Mouse (Mus musculus) c-Kit-positive CD71-positive TER-119-negative erythroid progenitor cells, embryonic 14.5 days (primary cell): ENCODE data around the gene Elmo1.

Experiments
- DNase-seq: peaks from one replicate; pipeline ENCODE4 v3.0.0-alpha.2; 2013; ENCODE audit warnings: low read depth

Gene Elmo1

DNA sequence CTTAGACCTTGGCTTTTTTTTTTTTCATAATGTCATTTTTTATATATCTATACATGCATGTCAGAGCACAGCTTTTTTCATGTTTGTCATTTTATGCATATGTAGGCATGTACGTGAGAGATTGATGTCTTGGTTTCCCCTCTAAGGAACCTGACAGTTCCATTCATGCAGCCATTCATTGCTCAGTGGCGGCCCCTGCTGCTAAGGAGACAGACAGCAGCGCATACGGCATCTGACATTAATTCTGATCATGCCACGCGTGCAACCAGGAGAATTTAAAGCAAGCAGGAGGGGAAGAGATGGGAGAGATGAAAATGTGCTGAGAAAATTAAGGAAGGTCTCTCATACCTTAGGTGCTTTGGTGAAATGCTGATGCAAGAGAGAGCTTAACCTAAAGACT lies 381.3 kb downstream of the Elmo1 start:
- peak; percentile 11 for DNase-seq

DNA sequence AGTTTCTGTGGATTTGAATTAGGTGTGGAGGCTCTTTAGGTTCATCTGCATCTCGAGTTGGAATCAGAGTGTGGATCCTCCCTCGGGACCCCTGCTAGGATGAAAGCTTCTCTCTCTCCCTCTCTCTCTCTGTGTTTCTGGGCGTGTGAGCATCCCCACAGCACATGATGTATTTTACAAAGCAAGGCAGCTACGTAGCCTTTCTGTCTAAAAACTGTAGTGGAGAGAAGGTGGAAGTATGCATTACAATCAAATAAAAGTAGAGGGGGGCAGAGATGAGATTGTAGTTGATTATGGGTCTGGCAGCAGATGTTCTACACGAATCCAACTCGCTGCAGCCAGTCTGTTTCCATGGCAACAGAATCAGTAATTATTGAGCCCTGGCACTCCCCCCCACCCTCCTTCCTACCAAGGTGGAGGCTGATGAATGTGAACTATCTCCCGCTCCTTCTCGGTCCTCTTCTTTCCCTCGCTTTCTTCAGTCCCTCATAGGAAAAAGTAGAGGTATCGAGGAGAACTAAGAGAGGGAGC lies 382.0 kb downstream of the Elmo1 start:
- DNase-seq, result no peak

DNA sequence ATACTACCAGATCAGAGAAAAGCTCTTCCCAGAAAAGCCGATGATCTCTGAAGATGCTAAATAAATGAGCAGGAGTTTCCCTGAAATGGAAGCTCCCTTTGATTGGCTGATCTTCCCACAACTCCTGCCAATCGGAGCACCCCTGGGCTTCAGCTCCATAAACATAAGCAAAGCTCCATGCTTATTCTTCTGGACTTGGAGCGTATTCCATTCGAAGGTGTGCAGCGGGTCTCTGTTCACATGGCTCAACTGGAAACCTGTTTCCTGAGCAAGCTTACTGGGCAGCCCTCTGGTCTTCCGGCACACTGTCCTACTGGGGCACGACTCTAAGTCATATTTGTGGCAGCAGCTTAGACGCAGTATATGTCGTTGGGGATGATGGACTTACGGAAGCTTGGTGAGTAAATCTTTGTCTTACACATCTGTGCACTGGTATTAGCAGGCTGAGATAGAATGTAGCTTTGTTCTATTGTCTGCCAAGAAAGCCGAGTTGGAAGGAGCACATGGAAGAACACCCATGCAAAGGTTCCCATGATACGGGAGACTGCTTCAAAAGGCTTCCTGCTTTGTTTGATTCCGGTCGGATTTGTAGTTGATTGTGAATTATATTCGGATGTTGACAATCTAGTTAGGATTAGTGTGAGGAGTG lies 382.6 kb downstream of the Elmo1 start:
- no peak for DNase-seq

DNA sequence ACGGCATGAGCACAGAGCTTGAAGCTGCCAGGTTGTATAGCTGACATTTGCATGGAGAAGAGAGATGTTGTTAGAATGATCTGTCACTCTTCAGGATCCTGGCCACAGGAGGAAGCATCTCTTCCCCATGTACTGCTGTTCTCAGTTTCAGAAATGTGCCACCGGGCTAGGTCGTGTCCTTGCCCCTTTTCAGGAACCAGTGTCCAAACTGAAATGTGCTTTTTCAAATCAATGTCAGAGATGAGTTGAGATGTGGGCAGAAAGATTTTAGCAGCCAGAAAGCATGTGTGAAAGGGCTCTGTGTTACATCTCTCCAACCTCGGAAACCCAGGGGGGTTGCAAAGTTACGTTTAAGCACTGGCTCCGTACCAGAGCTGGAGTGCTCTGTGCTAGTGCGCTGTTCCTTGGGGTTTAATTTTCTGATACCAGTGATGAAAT lies 383.3 kb downstream of the Elmo1 start:
- no peak for DNase-seq

- DNase-seq, result no peak
These were observed 384.2 kb downstream of the Elmo1 start for GRCm38 (mm10) chr13:20474600-20474999.

GRCm38 (mm10) chr13:20481805-20482204 lies 391.4 kb downstream of the Elmo1 start:
- DNase-seq, result no peak

GRCm38 (mm10) chr13:20489110-20489509 lies 398.7 kb downstream of the Elmo1 start:
- peak; percentile 14 for DNase-seq

GRCm38 (mm10) chr13:20489698-20490417 lies 399.5 kb downstream of the Elmo1 start:
- peak; percentile 28 for DNase-seq

- DNase-seq, result no peak
These were observed 400.6 kb downstream of the Elmo1 start for GRCm38 (mm10) chr13:20490860-20491594.

GRCm38 (mm10) chr13:20491666-20492065 lies 401.3 kb downstream of the Elmo1 start:
- DNase-seq, result no peak

DNA sequence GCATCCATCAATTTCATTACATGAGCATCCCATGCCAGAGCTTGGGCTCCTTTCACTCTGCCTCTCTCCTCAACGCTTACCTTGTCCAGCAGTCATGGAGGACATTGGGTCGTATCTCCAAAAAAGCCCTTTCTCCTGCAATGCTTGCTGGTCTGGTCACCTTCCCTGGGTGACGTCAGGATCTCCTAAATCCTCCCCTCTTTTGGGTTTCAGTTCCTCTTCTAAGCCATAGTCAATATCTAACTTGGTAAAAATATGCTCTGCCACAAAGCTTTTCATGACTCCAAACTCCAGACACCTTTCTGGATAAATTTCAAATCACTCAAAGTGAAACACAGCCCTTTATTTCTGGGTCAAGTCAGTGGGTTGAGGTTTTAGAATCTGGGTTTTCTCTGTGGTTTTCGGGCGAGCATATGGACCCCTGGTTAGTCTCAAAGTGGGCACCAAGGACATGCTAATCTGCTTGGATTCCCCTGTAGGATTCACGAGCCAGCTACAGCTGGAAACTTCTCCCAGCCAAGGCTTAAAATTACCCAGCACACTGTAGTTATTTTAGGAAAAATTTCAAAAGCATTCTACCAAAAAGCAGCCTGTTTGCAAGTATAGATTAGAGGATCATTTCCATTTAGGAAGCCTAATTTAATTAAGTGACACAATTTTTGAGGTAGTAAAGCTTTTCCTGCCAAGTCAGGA lies 403.8 kb downstream of the Elmo1 start:
- DNase-seq, result no peak

DNA sequence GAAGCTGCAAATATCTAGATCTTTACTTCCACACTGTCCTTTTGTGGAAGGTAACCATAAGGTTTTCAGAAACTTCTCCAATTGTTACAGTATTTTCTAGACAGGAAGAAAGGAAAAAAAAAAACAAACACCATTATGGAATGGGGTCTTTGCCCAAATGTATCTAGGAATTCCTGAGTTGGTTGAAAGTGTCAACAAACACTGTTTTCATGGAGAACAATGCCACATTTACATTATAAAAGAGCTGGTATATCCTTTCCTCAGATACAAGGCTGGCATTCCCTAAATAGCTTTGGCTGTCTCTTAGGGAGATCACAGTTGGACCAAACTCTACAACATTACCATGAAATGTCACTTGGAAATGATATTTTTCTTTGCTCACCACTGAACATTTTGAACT lies 411.5 kb downstream of the Elmo1 start:
- no peak for DNase-seq

DNA sequence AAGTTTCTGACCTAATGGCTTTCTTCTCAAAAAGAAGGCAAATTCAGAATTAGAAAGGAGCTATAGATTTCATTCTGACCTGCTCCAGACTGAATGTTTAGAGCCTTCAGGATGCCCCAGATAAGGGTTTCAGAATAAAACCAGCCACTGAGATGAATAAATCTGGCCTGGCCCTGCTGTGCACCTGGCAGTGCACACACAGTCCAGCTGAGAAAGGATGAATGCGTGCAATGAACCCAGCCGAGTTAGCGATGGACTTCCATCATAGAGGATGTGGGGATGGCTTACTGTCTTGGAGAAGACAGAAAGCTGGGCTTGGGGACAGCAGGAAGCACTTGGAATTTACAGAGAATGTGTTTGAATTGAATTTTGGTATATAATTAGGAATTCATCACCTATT lies 413.0 kb downstream of the Elmo1 start:
- no peak for DNase-seq

DNA sequence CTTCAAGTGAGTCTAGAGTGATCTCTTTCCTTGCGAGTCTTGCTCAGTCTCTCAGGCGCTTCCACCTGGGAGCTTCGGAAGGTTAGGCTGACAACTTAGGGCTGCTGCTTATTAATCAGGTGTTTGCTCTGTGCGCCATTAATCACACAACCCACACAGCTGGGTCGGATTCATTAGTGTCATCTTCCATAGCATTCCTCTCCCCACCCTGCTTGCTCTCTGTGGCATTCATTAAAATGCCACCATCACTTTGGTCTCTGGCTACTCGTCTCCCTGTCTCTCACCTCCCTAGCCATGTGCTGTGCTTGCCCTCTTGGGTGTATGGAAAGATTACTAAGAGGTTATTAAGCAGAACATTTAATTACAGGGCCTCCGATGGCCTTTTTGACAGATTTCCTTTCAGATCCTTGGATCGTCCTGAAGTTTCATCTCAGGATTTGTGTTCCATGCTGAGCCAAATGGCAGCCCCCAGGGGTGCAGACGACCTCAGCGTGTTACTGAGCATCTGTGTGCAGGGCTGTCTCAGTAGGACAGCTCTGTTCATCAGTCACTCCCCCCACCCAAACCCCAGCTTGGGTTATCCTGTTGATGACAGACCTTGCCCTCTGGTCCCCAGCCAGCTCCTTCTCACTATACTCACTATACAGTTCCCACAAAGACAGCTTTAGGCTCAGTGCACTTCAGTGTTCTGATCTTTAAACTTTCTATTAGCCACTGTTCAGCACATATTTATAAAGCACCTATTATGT lies 417.2 kb downstream of the Elmo1 start:
- DNase-seq, result no peak

GRCm38 (mm10) chr13:20511026-20511425 lies 420.6 kb downstream of the Elmo1 start:
- DNase-seq, result no peak

DNA sequence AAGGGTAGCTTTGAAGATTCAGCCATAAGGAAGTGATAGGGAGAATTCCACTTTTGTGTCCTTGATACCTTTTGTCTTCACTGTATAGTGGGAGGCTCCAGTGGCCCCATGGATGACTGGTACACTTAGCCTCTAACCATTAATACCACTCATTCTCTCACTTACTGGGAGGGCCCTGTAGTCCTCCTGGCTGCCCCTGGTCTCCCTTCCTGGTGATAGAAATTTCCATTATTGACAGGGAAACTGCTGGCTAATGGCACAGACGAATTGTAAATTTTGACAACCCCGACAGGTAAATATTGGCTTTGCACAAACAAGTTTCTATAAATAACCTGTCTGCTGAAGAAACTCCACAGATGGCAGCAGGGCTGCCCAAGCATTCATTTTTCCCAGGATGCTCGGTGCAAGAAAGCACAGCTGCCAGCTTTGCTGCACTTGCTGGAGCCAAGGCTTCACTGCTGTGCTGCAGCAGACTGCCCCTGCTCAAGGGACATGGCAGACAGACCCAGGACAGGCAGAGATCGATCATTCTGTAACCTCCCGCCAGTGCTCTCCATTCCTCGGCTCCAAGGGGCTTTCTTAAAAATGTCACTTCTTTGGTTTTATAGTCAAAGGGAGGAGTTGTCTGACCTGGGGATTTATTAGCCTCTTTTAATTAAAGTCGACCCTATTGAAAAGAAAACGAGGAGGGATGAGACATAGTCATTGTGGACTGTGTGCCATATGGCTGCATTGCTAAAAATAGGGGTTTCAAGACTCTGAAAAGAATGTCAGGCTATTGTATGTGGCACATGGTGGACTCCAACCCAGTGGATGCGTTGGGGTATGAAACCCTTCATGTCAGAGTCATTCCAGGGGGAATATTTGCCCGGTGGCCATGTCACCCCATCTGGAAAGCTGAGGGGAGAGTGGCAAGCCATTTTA lies 422.2 kb downstream of the Elmo1 start:
- no peak for DNase-seq

- DNase-seq, result no peak
These were observed 424.3 kb downstream of the Elmo1 start for GRCm38 (mm10) chr13:20514721-20515120.

DNA sequence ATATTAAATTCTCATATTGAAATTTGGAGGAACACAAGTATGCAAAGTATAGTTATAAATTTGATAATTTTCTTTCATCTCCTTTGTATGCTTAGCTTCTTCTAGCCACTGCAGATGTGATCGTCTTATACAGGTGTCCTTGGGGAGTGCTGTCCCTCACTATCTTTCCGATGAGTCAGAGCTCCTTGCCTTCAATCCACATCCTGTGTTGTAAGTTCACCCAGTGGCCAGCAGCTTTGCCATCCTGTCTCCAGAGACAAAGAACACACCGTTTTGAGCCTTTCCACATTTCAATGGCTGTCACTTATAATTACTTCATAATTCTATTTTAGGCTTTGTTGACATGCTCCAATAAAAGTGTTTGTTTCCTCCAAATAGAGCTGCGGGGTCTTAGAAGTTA lies 425.7 kb downstream of the Elmo1 start:
- DNase-seq, result no peak

DNA sequence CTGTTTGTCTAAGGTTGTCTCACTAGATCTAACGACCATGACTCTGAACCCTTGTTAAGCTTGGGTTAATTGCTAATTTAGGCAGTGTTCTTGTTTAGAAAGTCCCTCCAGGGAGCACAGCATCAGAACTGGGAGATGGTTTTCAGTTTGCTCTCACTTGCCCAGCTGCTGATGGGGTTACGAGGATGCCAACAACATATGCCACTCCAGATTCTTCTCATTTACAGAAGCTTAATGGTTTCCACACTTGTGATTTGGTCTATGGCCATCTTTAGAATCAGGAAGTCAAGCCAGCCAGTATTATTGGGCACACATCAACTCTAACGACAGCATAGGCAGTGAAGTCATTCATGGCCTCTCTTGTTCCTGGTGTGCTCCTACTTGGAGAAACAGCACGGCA lies 427.3 kb downstream of the Elmo1 start:
- no peak for DNase-seq

- no peak for DNase-seq
These were observed 431.1 kb downstream of the Elmo1 start for GRCm38 (mm10) chr13:20521492-20521891.
